Mouse (Mus musculus) midbrain, embryonic 10.5 days (tissue): Measurements from ENCODE around the gene Micu2. TPM values are rescaled to one million over a fixed set of nuclear protein-coding genes. Genes with fewer than 3 reads are reported as not detected.
A peak's percentile ranks its signal among the peaks of the same experiment; 100 is the strongest.

ENCODE experiments used
- DNase-seq: peaks from one replicate; pipeline ENCODE4 v3.0.0-alpha.2; 2017; ENCODE audit warnings: low spot score
- H3K27ac ChIP-seq: fragments of 300-500 bp; sonication (generic); replicated peaks from 2 replicates; pipeline ENCODE4 v1.5.1; 2016; ENCODE audit warnings: mild to moderate bottlenecking
- H3K27me3 ChIP-seq: fragments of 300-500 bp; sonication (generic); 2 replicates; pipeline ENCODE4 v1.6.1; 2016; ENCODE audit warnings: low read depth, mild to moderate bottlenecking; ENCODE audit not compliant: poor library complexity, severe bottlenecking
- H3K36me3 ChIP-seq: fragments of 300-500 bp; sonication (generic); 2 replicates; pipeline ENCODE4 v1.6.1; 2016; ENCODE audit warnings: mild to moderate bottlenecking, moderate library complexity
- H3K4me1 ChIP-seq: fragments of 300-500 bp; sonication (generic); 2 replicates; pipeline ENCODE4 v1.6.1; 2016
- H3K4me3 ChIP-seq: fragments of 300-500 bp; sonication (generic); 2 replicates; pipeline ENCODE4 v1.5.1; 2016; ENCODE audit warnings: mild to moderate bottlenecking, moderate library complexity
- H3K9me3 ChIP-seq: fragments of 300-500 bp; sonication (generic); replicated peaks from 2 replicates; pipeline ENCODE4 v1.6.1; 2016; ENCODE audit warnings: mild to moderate bottlenecking
- WGBS: fragments of 180-500 bp; shearing (Covaris S2); methylation state at CpG from one replicate; pipeline ENCODE4 v1.1.7; 2016; 5-methylcytosine and 5-hydroxymethylcytosine counted together
- polyA plus RNA-seq: library from polyadenylated mRNA; unstranded; fragments of >200 nt; fragmentation: Nextera tagmentation; extraction: Ambion mirVana; gene quantifications from 2 replicates; pipeline ENCODE4 v1.2.1, GENCODE M21; 2016

The Micu2 gene
- polyA plus RNA-seq, 1 experiment from 2014 or later: 58.2 TPM

- DNase-seq: no peak
- Histone ChIP-seq H3K27ac (no peak overlapping the region), H3K4me3 (peak overlapping the region; percentile 22; the same call in 1 of the 2 replicates)
Observed at GRCm38 (mm10) chr14:57982450-57982849, 16.6 kb downstream of the Micu2 start.

GRCm38 (mm10) chr14:57981720-57982418 lies 17.2 kb downstream of the Micu2 start:
- Histone ChIP-seq H3K9me3 (no peaks in the 10 kb centered on the region), H3K4me1 (peaks cover 27% of the 10 kb centered on the region), H3K27me3 (no peaks in the 10 kb centered on the region), H3K36me3 (no peaks in the 10 kb centered on the region), H3K4me3 (peak overlapping the region; percentile 29; the same call in 1 of the 2 replicates), H3K27ac (peak overlapping the region; percentile 74)
- WGBS: 30% methylated on average over 14 of the region's 14 CpGs
- peak; percentile 58 for DNase-seq

More at GRCm38 (mm10) chr14:57982450-57982849, 16.6 kb downstream of the Micu2 start:
- Histone ChIP-seq H3K36me3 (peaks cover 5% of the 10 kb centered on the region), H3K27me3 (no peaks in the 10 kb centered on the region), H3K9me3 (peaks cover 3% of the 10 kb centered on the region; the same call in 1 of the 2 replicates), H3K4me1 (peaks cover 27% of the 10 kb centered on the region)
- 12% methylated on average over 7 of the region's 7 CpGs for WGBS

GRCm38 (mm10) chr14:57980776-57981175 lies 18.3 kb downstream of the Micu2 start:
- Histone ChIP-seq H3K9me3 (no peaks in the 10 kb centered on the region), H3K4me3 (no peak overlapping the region), H3K4me1 (peaks cover 27% of the 10 kb centered on the region), H3K27ac (no peak overlapping the region), H3K27me3 (no peaks in the 10 kb centered on the region), H3K36me3 (no peaks in the 10 kb centered on the region)
- WGBS: 84% methylated on average over 8 of the region's 8 CpGs
- DNase-seq: no peak

GRCm38 (mm10) chr14:57980179-57980578 lies 18.9 kb downstream of the Micu2 start:
- Histone ChIP-seq H3K4me3 (no peak overlapping the region), H3K27ac (no peak overlapping the region), H3K27me3 (no peaks in the 10 kb centered on the region), H3K9me3 (no peaks in the 10 kb centered on the region), H3K36me3 (no peaks in the 10 kb centered on the region), H3K4me1 (peaks cover 27% of the 10 kb centered on the region)
- no peak for DNase-seq
- WGBS: 38% methylated on average over 3 of the region's 3 CpGs

- Histone ChIP-seq H3K27me3 (no peaks in the 10 kb centered on the region), H3K36me3 (no peaks in the 10 kb centered on the region), H3K4me1 (peaks cover 27% of the 10 kb centered on the region), H3K27ac (no peak overlapping the region), H3K9me3 (no peaks in the 10 kb centered on the region), H3K4me3 (no peak overlapping the region)
- no peak for DNase-seq
- 56% methylated on average over 5 of the region's 5 CpGs for WGBS
Observed at GRCm38 (mm10) chr14:57978144-57978543, 20.9 kb downstream of the Micu2 start.

GRCm38 (mm10) chr14:57975656-57976055 lies 23.4 kb downstream of the Micu2 start:
- WGBS: 82% methylated on average over 6 of the region's 6 CpGs
- Histone ChIP-seq H3K27ac (no peak overlapping the region), H3K9me3 (no peaks in the 10 kb centered on the region), H3K27me3 (no peaks in the 10 kb centered on the region), H3K4me1 (0 out of 2 replicates have a peak, but pooled peaks cover 7% of the 10 kb centered on the region), H3K36me3 (no peaks in the 10 kb centered on the region), H3K4me3 (no peak overlapping the region)
- DNase-seq: no peak

- Histone ChIP-seq H3K27ac (no peak overlapping the region), H3K9me3 (no peaks in the 10 kb centered on the region), H3K36me3 (peaks cover 7% of the 10 kb centered on the region; the same call in 1 of the 2 replicates), H3K4me1 (no peaks in the 10 kb centered on the region), H3K27me3 (no peaks in the 10 kb centered on the region), H3K4me3 (no peak overlapping the region)
- whole genome bisulfite sequencing: 79% methylated on average over 12 of the region's 12 CpGs
- DNase-seq: no peak
Observed at GRCm38 (mm10) chr14:57971986-57972525, 27.0 kb downstream of the Micu2 start.

- Histone ChIP-seq H3K9me3 (no peaks in the 10 kb centered on the region), H3K4me3 (no peak overlapping the region), H3K36me3 (peaks cover 7% of the 10 kb centered on the region; the same call in 1 of the 2 replicates), H3K27ac (no peak overlapping the region), H3K27me3 (no peaks in the 10 kb centered on the region), H3K4me1 (no peaks in the 10 kb centered on the region)
- 93% methylated on average over 6 of the region's 6 CpGs for WGBS
- no peak for DNase-seq
Observed at GRCm38 (mm10) chr14:57968873-57969272, 30.2 kb downstream of the Micu2 start.

GRCm38 (mm10) chr14:57967080-57967797 lies 31.8 kb downstream of the Micu2 start:
- no peaks in the 10 kb centered on the region for H3K27me3 ChIP-seq
- no peaks in the 10 kb centered on the region for H3K9me3 ChIP-seq
- H3K4me1 ChIP-seq: no peaks in the 10 kb centered on the region
- 84% methylated on average over 4 of the region's 4 CpGs for WGBS
- peaks cover 7% of the 10 kb centered on the region; the same call in 1 of the 2 replicates for H3K36me3 ChIP-seq
- no peak overlapping the region for H3K4me3 ChIP-seq
- no peak overlapping the region for H3K27ac ChIP-seq
- DNase-seq: no peak

GRCm38 (mm10) chr14:57961861-57962260 lies 37.2 kb downstream of the Micu2 start:
- H3K4me3 ChIP-seq: no peak overlapping the region
- peaks cover 4% of the 10 kb centered on the region; the same call in 1 of the 2 replicates for H3K36me3 ChIP-seq
- H3K4me1 ChIP-seq: no peaks in the 10 kb centered on the region
- no peaks in the 10 kb centered on the region for H3K27me3 ChIP-seq
- WGBS: 75% methylated on average over 4 of the region's 4 CpGs
- no peaks in the 10 kb centered on the region for H3K9me3 ChIP-seq
- DNase-seq: no peak
- H3K27ac ChIP-seq: no peak overlapping the region

GRCm38 (mm10) chr14:57951089-57951488 lies 48.0 kb downstream of the Micu2 start:
- H3K27ac ChIP-seq: no peak overlapping the region
- H3K27me3 ChIP-seq: no peaks in the 10 kb centered on the region
- H3K4me1 ChIP-seq: peaks cover 4% of the 10 kb centered on the region; the same call in 1 of the 2 replicates
- WGBS: 29% methylated on average over 2 of the region's 2 CpGs
- DNase-seq: peak; percentile 32
- H3K9me3 ChIP-seq: no peaks in the 10 kb centered on the region
- peaks cover 22% of the 10 kb centered on the region for H3K36me3 ChIP-seq
- no peak overlapping the region for H3K4me3 ChIP-seq

- no peak for DNase-seq
- H3K9me3 ChIP-seq: no peaks in the 10 kb centered on the region
- WGBS: 90% methylated on average over 4 of the region's 4 CpGs
- peaks cover 41% of the 10 kb centered on the region for H3K36me3 ChIP-seq
- H3K27ac ChIP-seq: no peak overlapping the region
- no peak overlapping the region for H3K4me3 ChIP-seq
- no peaks in the 10 kb centered on the region for H3K4me1 ChIP-seq
- no peaks in the 10 kb centered on the region for H3K27me3 ChIP-seq
Observed at GRCm38 (mm10) chr14:57945834-57946233, 53.2 kb downstream of the Micu2 start.

GRCm38 (mm10) chr14:57937297-57937696 lies 61.8 kb downstream of the Micu2 start:
- Histone ChIP-seq H3K36me3 (peaks cover 8% of the 10 kb centered on the region), H3K27ac (no peak overlapping the region), H3K4me1 (no peaks in the 10 kb centered on the region), H3K9me3 (no peaks in the 10 kb centered on the region), H3K4me3 (no peak overlapping the region), H3K27me3 (no peaks in the 10 kb centered on the region)
- DNase-seq: no peak
- WGBS: 91% methylated on average over 6 of the region's 6 CpGs
